Mouse (Mus musculus) neural tube, embryonic 13.5 days (tissue): ENCODE measurements around the gene Rras2. TPM values are rescaled to one million over a fixed set of nuclear protein-coding genes. Genes with fewer than 3 reads are reported as not detected.
A peak's percentile ranks its signal among the peaks of the same experiment; 100 is the strongest.

ENCODE experiments used
- ATAC-seq: fragments of 200-750 bp; cut with Nextera tagmentation; 2 replicates; pipeline ENCODE4 v1.8.0; 2017; ENCODE audit warnings: low read depth, mild to moderate bottlenecking, moderate TSS enrichment, moderate library complexity
- H3K27ac ChIP-seq: fragments of 300-500 bp; sonication (generic); replicated peaks from 2 replicates; pipeline ENCODE4 v1.5.1; 2015; ENCODE audit warnings: moderate library complexity, mild to moderate bottlenecking, inconsistent platforms
- H3K27me3 ChIP-seq: fragments of 300-500 bp; sonication (generic); 2 replicates; pipeline ENCODE4 v1.6.1; 2015; ENCODE audit warnings: mild to moderate bottlenecking, inconsistent platforms
- H3K36me3 ChIP-seq: fragments of 300-500 bp; sonication (generic); 2 replicates; pipeline ENCODE4 v1.6.1; 2015; ENCODE audit warnings: mild to moderate bottlenecking, inconsistent platforms
- H3K4me1 ChIP-seq: fragments of 300-500 bp; sonication (generic); replicated peaks from 2 replicates; pipeline ENCODE4 v1.6.1; 2015; ENCODE audit warnings: inconsistent platforms
- H3K4me2 ChIP-seq: fragments of 300-500 bp; sonication (generic); 2 replicates; pipeline ENCODE4 v1.6.1; 2015; ENCODE audit warnings: inconsistent platforms, mild to moderate bottlenecking, moderate library complexity
- H3K4me3 ChIP-seq: fragments of 300-500 bp; sonication (generic); 2 replicates; pipeline ENCODE4 v1.5.1; 2015; ENCODE audit warnings: mild to moderate bottlenecking, inconsistent platforms
- H3K9ac ChIP-seq: fragments of 300-500 bp; sonication (generic); 2 replicates; pipeline ENCODE4 v1.6.1; 2015; ENCODE audit warnings: moderate library complexity, mild to moderate bottlenecking, inconsistent platforms
- H3K9me3 ChIP-seq: fragments of 300-500 bp; sonication (generic); 2 replicates; pipeline ENCODE4 v1.6.1; 2016; ENCODE audit warnings: inconsistent platforms
- WGBS: fragments of 180-500 bp; shearing (Covaris S2); methylation state at CpG from one replicate; pipeline ENCODE4 v1.1.7; 2015; 5-methylcytosine and 5-hydroxymethylcytosine counted together
- polyA plus RNA-seq: library from polyadenylated mRNA; unstranded; fragments of >200 nt; fragmentation: Nextera tagmentation; extraction: Ambion mirVana; gene quantifications from 2 replicates; pipeline ENCODE4 v1.2.1, GENCODE M21; 2015

The Rras2 gene
- polyA plus RNA-seq, 1 experiment from 2014 or later, result 17.7 TPM

DNA sequence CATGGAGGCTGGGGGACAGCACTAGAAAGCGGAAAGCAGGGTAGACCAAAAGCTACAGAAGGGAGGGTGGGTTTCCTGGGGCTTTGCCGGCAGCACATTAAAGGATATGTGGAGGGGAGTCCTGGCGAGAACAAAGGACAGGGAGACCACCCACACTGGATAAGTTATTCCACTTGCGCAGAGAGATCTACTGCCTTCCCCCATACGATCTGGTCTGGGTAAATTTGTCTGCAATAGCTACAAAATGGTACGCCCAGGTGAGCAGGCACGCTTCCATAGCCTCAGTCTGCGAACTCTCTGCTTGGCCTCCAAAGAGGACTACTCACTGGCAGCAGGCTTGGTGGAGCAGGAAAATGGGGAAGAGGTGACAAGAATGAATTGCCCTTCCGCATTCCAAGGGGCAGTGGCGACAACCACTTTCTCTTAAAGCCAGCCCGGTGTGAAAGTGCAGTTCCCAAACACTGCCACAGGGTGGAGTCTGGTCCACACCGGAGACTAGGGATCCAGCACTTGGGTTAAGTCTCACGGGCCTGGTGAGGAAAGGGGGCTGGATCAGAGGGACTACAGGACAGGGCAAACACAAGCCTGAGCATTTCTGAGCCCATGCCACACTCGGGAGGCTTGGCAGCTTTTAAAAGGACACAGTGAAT, 50.9 kb downstream of the Rras2 start:
- Histone ChIP-seq H3K9ac (peak overlapping the region; percentile 42; the same call in 1 of the 2 replicates), H3K27ac (no peak overlapping the region)
- WGBS, result 5% methylated on average over 14 of the region's 14 CpGs

DNA sequence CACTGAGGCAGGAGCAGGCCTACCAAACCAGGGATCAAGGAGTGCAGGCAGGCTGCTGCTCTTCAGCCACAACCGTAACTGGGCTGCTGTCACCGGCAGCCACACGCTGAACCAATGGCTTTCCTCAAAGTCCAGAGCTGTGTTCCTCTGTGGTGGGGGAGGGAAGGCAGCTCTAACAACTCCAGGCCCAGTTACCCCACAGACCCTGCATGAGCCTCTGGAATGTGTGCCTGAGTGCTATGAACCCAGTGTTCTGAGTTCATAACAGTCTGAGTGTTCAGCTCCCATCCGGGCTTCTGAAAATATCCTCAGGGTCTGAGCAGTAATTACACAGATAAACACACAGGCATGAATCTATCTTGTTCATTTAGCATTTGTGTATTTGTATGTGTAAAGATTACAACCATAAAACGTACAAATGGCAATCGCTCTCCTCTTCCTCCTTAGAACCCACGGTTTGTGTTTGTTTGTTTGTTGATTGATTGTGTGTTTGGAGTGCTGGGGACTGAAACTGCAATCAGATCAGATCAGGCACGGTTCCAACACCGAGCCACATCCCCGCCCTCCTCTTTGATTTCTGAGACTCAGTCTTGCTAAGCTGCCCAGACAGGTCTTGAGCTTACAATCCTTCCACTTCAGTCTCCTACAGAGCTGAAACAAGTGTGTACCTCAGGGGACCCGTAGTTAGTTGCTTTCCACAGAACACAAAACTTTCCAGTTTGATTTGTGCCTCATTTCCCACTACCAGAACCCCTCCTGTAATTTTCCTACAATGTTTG, 52.0 kb downstream of the Rras2 start:
- Histone ChIP-seq H3K4me2 (no peak overlapping the region), H3K36me3 (no peaks in the 10 kb centered on the region), H3K9ac (0 out of 2 replicates have a peak overlapping the region, but pooled peaks have one; percentile 12), H3K4me1 (peaks cover 26% of the 10 kb centered on the region), H3K4me3 (no peak overlapping the region), H3K9me3 (no peaks in the 10 kb centered on the region), H3K27ac (no peak overlapping the region), H3K27me3 (no peaks in the 10 kb centered on the region)
- WGBS, result 36% methylated on average over 11 of the region's 11 CpGs
- ATAC-seq, result 0 out of 2 replicates have a peak, but pooled peaks have one; percentile 20

More for the DNA sequence above, 50.9 kb downstream of the Rras2 start:
- ATAC-seq, result peak; percentile 61
- Histone ChIP-seq H3K4me1 (peaks cover 31% of the 10 kb centered on the region), H3K27me3 (no peaks in the 10 kb centered on the region), H3K4me2 (peak overlapping the region; percentile 54), H3K4me3 (peak overlapping the region; percentile 25), H3K36me3 (no peaks in the 10 kb centered on the region), H3K9me3 (no peaks in the 10 kb centered on the region)

DNA sequence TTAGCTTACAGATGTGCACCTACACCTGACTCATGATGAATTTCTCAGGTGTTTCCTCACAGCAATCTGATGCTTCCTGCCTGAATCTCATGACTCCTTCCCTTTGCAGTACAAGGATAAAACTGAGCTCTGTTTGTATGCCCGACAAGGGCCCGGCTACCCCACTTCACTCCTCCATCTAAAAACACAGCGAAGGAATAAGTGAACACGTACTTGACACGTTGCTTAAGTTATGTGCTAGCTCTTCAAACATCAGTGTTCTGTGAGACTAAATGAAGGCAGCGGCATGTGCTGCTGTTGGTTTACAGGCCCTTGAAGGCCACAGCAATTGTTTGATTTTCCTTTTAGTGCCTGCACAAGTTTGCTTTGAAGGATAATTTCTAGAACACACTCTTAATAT, 53.6 kb downstream of the Rras2 start:
- Histone ChIP-seq H3K36me3 (no peaks in the 10 kb centered on the region), H3K4me3 (no peak overlapping the region), H3K4me2 (no peak overlapping the region), H3K27ac (no peak overlapping the region), H3K4me1 (peaks cover 26% of the 10 kb centered on the region), H3K9ac (no peak overlapping the region), H3K9me3 (no peaks in the 10 kb centered on the region), H3K27me3 (no peaks in the 10 kb centered on the region)
- no peak for ATAC-seq
- WGBS, result 88% methylated on average over 6 of the region's 6 CpGs

DNA sequence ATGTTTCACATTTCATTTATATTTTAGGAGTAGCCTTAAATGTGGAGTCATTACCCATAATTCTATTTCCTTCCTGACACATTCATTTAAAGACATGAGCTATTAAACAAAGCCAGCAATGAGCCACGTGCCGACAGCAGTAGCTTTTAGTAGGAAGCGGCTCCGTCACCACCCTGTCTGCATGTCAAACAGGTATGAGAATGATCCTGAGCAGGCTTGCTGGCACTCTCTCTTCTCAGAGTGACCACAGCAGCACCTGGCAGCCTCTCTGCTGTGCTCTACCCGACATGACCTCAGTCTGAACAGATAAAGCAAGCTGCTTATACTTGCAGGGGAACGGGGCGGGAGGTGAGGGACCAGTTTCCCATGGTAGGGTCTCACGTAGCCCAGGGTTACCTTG, 54.0 kb downstream of the Rras2 start:
- Histone ChIP-seq H3K9ac (no peak overlapping the region), H3K27me3 (no peaks in the 10 kb centered on the region), H3K4me3 (no peak overlapping the region), H3K4me2 (no peak overlapping the region), H3K27ac (no peak overlapping the region), H3K4me1 (peaks cover 26% of the 10 kb centered on the region), H3K9me3 (no peaks in the 10 kb centered on the region), H3K36me3 (no peaks in the 10 kb centered on the region)
- ATAC-seq, result no peak
- WGBS, result 68% methylated on average over 8 of the region's 8 CpGs

DNA sequence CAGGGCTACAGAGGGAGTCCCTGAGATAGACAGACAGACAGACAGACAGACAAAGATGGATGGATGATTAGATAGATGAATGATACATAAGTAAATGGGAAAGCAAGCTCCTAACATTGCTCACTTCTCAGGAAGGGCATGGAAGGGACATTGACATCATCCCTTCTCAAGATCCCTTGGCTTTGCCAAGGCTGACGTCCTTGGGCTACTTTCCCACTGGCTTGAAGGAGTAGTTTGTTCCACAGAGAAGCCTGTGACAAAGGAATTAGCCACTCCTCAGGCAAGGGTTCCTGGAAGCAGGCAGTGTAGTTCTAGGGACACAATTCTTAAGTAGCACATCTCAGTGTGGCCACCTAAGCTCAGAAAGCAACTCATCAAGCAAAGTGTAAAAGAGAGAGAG, 55.1 kb downstream of the Rras2 start:
- H3K4me2 ChIP-seq, result no peak overlapping the region
- no peak for ATAC-seq
- no peak overlapping the region for H3K27ac ChIP-seq

DNA sequence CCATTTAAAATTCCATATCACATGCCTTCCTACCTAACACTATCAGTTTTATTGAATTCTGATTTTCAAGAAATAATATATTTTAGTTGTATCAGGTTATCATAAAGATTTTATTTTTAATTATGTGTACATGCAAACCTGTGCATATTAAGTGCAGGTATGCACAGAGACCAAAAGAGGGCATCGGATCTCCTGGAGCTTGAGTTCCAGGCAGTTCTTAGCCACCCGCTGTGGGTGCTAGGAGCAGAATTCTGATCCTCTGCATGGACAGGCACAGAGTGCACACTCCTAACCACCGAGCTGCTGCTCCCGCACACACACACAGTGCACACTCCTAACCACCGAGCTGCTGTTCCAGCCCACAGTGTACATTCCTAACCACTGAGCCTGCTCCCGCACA, 57.1 kb downstream of the Rras2 start:
- no peak overlapping the region for H3K9ac ChIP-seq
- no peak overlapping the region for H3K27ac ChIP-seq
- WGBS, result 92% methylated on average over 6 of the region's 6 CpGs
- H3K4me3 ChIP-seq, result no peak overlapping the region
- no peak overlapping the region for H3K4me2 ChIP-seq
- no peak for ATAC-seq
- no peaks in the 10 kb centered on the region for H3K9me3 ChIP-seq
- H3K36me3 ChIP-seq, result no peaks in the 10 kb centered on the region
- no peaks in the 10 kb centered on the region for H3K27me3 ChIP-seq
- peaks cover 19% of the 10 kb centered on the region for H3K4me1 ChIP-seq

More for the DNA sequence above, 55.1 kb downstream of the Rras2 start:
- Histone ChIP-seq H3K27me3 (no peaks in the 10 kb centered on the region), H3K4me1 (peaks cover 26% of the 10 kb centered on the region), H3K36me3 (no peaks in the 10 kb centered on the region), H3K9ac (no peak overlapping the region), H3K4me3 (no peak overlapping the region), H3K9me3 (no peaks in the 10 kb centered on the region)
- 84% methylated on average over 1 of the region's 1 CpGs for WGBS

DNA sequence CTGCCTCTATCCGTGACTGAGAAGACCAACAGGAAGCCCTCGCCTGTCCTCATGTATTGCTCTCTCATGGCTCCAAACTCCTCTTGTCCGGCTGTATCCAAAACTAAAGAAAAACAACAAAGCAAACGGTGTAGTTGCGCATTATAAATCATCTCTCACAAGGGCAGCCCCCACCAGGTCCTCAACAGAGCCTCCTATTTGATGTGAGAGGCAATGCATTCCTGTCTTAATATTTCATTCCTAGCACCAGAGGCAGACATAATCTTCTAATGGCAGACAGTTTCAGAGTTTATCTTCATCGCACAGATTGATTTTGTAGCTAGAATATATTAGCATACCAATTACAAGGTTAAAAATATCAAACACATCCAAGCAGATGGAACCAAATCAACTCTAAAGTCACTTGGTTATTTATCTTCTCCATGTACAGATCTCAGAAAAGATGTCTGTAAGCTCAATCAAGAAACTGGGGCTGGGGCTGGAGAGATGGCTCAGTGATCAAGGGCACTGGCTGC, 58.6 kb downstream of the Rras2 start:
- Histone ChIP-seq H3K9ac (no peak overlapping the region), H3K27me3 (no peaks in the 10 kb centered on the region), H3K4me3 (no peak overlapping the region), H3K36me3 (no peaks in the 10 kb centered on the region), H3K27ac (no peak overlapping the region), H3K4me2 (no peak overlapping the region), H3K4me1 (peaks cover 14% of the 10 kb centered on the region; the same call in 1 of the 2 replicates), H3K9me3 (no peaks in the 10 kb centered on the region)
- WGBS, result 59% methylated on average over 6 of the region's 6 CpGs
- no peak for ATAC-seq

DNA sequence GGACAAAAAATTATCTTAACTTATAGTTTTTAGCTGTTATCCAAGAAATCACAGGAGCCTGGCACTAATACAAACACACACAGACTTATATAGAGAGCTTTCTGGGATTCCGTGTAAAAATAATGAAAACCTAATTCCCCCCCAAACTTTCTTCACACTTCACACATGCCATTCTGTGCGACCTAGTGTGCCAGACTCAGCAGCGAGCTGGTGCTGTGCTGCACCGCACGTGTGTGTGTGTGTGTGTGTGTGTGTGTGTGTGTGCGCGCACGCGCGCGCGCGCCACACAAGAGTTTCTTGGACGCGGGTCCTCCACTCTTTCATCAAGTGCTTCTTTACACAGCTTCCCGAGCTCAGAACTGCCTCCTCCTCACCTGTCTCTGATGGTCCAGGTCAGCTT, 59.4 kb downstream of the Rras2 start:
- H3K36me3 ChIP-seq, result no peaks in the 10 kb centered on the region
- 89% methylated on average over 16 of the region's 16 CpGs for whole genome bisulfite sequencing
- no peak for ATAC-seq

DNA sequence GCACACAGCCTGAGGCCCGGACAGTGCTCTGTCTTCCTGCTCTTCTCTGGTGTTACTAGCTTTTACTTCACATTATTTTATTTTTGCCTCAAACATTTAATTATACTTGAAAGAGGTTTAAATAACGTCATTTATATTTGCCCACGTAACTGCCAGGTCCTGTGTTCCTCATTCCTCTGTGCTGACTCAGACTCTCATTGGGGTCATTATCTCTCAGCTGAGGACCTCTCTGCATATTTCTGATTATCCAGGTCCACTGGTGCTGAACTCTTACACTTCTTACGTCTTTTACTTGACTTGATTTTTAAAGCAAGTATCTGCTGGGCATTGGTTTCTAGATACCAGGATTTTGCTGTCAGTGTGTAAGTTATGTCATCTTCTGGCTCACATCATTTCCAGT, 63.9 kb downstream of the Rras2 start:
- Histone ChIP-seq H3K4me3 (no peak overlapping the region), H3K9ac (no peak overlapping the region), H3K36me3 (no peaks in the 10 kb centered on the region), H3K4me1 (peaks cover 9% of the 10 kb centered on the region; the same call in 1 of the 2 replicates), H3K27ac (no peak overlapping the region), H3K27me3 (no peaks in the 10 kb centered on the region), H3K9me3 (no peaks in the 10 kb centered on the region), H3K4me2 (no peak overlapping the region)
- no peak for ATAC-seq
- 83% methylated on average over 4 of the region's 4 CpGs for WGBS

More for the DNA sequence above, 59.4 kb downstream of the Rras2 start:
- Histone ChIP-seq H3K4me3 (no peak overlapping the region), H3K4me2 (no peak overlapping the region), H3K27ac (no peak overlapping the region), H3K9ac (no peak overlapping the region), H3K9me3 (no peaks in the 10 kb centered on the region), H3K4me1 (peaks cover 9% of the 10 kb centered on the region; the same call in 1 of the 2 replicates), H3K27me3 (no peaks in the 10 kb centered on the region)

DNA sequence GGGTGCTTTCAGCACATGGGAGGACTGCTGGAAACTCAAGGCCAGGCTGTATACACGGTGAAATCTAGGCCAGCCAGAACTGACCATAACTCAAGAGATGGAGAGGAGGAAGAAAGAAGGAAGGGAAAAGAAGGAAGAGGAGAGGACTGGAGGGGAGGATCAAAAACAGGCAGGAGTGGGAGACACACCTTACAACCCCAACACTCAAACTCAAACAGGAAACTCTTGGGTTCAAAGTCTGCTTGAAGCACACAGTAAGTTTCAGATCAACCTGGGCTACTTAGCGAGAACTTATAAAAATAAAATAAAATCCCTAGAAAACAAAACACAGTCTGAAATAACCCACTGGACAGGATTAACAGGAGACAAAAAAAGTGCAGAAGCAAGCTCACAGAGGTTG, 71.8 kb downstream of the Rras2 start:
- Histone ChIP-seq H3K4me2 (no peak overlapping the region), H3K4me3 (no peak overlapping the region), H3K27me3 (no peaks in the 10 kb centered on the region), H3K9me3 (no peaks in the 10 kb centered on the region), H3K36me3 (no peaks in the 10 kb centered on the region), H3K9ac (no peak overlapping the region), H3K4me1 (0 out of 2 replicates have a peak, but pooled peaks cover 7% of the 10 kb centered on the region), H3K27ac (no peak overlapping the region)
- 81% methylated on average over 2 of the region's 2 CpGs for WGBS
- ATAC-seq, result no peak

DNA sequence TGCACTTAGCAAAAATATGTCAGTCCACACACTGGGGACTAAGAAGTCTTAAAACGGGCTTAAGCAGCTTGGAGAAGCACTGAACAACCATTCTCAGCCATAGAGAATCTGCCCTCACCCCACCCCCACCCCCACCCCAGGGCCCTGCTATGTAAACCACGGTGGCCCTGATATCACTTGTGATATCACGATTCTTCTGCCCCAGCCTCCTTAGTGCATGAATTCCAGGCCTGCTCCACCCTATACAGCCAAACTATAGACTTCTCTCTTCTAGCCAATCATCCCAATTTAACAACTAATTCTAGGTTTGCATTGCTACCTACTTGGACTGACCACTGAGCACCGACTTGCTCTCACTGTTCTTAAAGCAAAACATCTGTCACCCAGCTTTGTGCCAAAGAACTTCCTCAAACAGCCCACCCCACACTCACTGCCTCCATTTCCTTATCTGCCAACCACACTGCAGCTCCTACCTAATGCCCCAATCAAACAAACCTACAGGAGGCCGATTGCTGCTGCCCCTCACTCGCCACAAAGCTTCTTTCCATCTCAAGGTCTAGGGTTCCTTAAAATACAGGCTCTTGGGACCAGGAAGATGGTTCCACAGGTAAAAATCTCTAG, 73.5 kb downstream of the Rras2 start:
- no peak overlapping the region for H3K4me3 ChIP-seq
- H3K4me2 ChIP-seq, result no peak overlapping the region
- 86% methylated on average over 6 of the region's 6 CpGs for WGBS
- no peak for ATAC-seq
- no peak overlapping the region for H3K9ac ChIP-seq
- H3K27me3 ChIP-seq, result no peaks in the 10 kb centered on the region
- peaks cover 7% of the 10 kb centered on the region; the same call in 1 of the 2 replicates for H3K36me3 ChIP-seq
- no peaks in the 10 kb centered on the region for H3K9me3 ChIP-seq
- no peak overlapping the region for H3K27ac ChIP-seq
- H3K4me1 ChIP-seq, result 0 out of 2 replicates have a peak, but pooled peaks cover 7% of the 10 kb centered on the region
